Mouse (Mus musculus): ENCODE measurements around the gene Rassf7.

GRCm38 (mm10) chr7:141228279-141229067 is 12.8 kb downstream of the Rassf7 start, which contains the start of gene Phrf1:
- peak; percentile 88 for TF ChIP-seq POLR2A (IDR thresholded peaks at IDR 0.05; ENCODE audit: low read depth, low read length)
- peak; percentile 61 to 90 for TF ChIP-seq CTCF (conservative IDR thresholded peaks at IDR 0.05 in 1 of 2, IDR thresholded peaks at IDR 0.05 in 1 of 2; ENCODE audit: low read depth in 2 of 2, low read length in 2 of 2)
- TF ChIP-seq POLR2AphosphoS2 (IDR thresholded peaks at IDR 0.05; ENCODE audit: low read depth, low read length): no peak
- TF ChIP-seq HCFC1 (IDR thresholded peaks at IDR 0.05; ENCODE audit: low read depth, low read length): peak; percentile 88
- TF ChIP-seq JUND (conservative IDR thresholded peaks at IDR 0.05; ENCODE audit: low read depth, low read length): no peak
- no peak for TF ChIP-seq USF1 (IDR thresholded peaks at IDR 0.05; ENCODE audit: low read depth, low read length)
- TF ChIP-seq MAFK (IDR thresholded peaks at IDR 0.05; ENCODE audit: insufficient replicate concordance, low read length): no peak
- TF ChIP-seq ZC3H11A (IDR thresholded peaks at IDR 0.05; ENCODE audit: low read depth, low read length): no peak
- TF ChIP-seq TCF12 (IDR thresholded peaks at IDR 0.05; ENCODE audit: low read depth, low read length): no peak; the same call in 1 of the 2 replicates
- TF ChIP-seq EP300 (IDR thresholded peaks at IDR 0.05; ENCODE audit: low read length): no peak
- no peak for TF ChIP-seq JUN (IDR thresholded peaks at IDR 0.05; ENCODE audit: insufficient read depth, low read depth, low read length)
- peak; percentile 100 for TF ChIP-seq CHD1 (IDR thresholded peaks at IDR 0.05; ENCODE audit: low read depth, low read length)

Data from CH12.LX (cell line).